Mouse (Mus musculus) heart, postnatal 0 days (tissue): Measurements from ENCODE around the gene Card10. TPM values are rescaled to one million over a fixed set of nuclear protein-coding genes. Genes with fewer than 3 reads are reported as not detected.

Experiments used
- ATAC-seq: fragments of 200-750 bp; cut with Nextera tagmentation; 2 replicates; pipeline ENCODE4 v1.8.0; 2017; ENCODE audit warnings: low read depth, moderate number of reproducible peaks, moderate library complexity; ENCODE audit not compliant: insufficient read depth
- DNase-seq: peaks from one replicate; pipeline ENCODE4 v3.0.0-alpha.2; 2016; ENCODE audit warnings: low spot score
- H3K27ac ChIP-seq: fragments of 300-500 bp; sonication (generic); 2 replicates; pipeline ENCODE4 v1.5.1; 2014; ENCODE audit warnings: low read depth, mild to moderate bottlenecking
- H3K27me3 ChIP-seq: fragments of 300-500 bp; sonication (generic); 2 replicates; pipeline ENCODE4 v1.6.1; 2014; ENCODE audit warnings: low read length, mixed read lengths; ENCODE audit not compliant: control insufficient read depth, insufficient read depth
- H3K36me3 ChIP-seq: fragments of 300-500 bp; sonication (generic); replicated peaks from 2 replicates; pipeline ENCODE4 v1.6.1; 2014; ENCODE audit warnings: low read length, mixed read lengths; ENCODE audit not compliant: control insufficient read depth, insufficient read depth
- H3K4me1 ChIP-seq: fragments of 300-500 bp; sonication (generic); 2 replicates; pipeline ENCODE4 v1.6.1; 2014; ENCODE audit warnings: antibody characterized with exemption; ENCODE audit not compliant: control insufficient read depth, insufficient read depth
- H3K4me2 ChIP-seq: fragments of 300-500 bp; sonication (generic); 2 replicates; pipeline ENCODE4 v1.6.1; 2014; ENCODE audit warnings: low read depth, mild to moderate bottlenecking, low read length, moderate library complexity
- H3K4me3 ChIP-seq: fragments of 300-500 bp; sonication (generic); 2 replicates; pipeline ENCODE4 v1.5.1; 2014; ENCODE audit warnings: low read depth, low read length
- H3K9ac ChIP-seq: fragments of 300-500 bp; sonication (generic); replicated peaks from 2 replicates; pipeline ENCODE4 v1.6.1; 2014; ENCODE audit warnings: low read depth, low read length, mixed read lengths
- H3K9me3 ChIP-seq: fragments of 300-500 bp; sonication (generic); replicated peaks from 2 replicates; pipeline ENCODE4 v1.6.1; 2016; ENCODE audit warnings: low read length; ENCODE audit not compliant: control insufficient read depth
- CTCF ChIP-seq: IDR thresholded peaks from 2 replicates; pipeline ENCODE4 v1.5.1; 2016; ENCODE audit warnings: antibody characterized with exemption, control low read depth, low read depth
- EP300 ChIP-seq: IDR thresholded peaks from 2 replicates; pipeline ENCODE4 v1.6.1; 2016; ENCODE audit warnings: antibody characterized with exemption, low read depth
- WGBS: fragments of 180-500 bp; shearing (Covaris S2); extraction: QIAGEN DNeasy Blood & Tissue Kit; methylation state at CpG from one replicate; pipeline ENCODE4 v1.1.7; 2014; 5-methylcytosine and 5-hydroxymethylcytosine counted together
- polyA plus RNA-seq: library from polyadenylated mRNA; unstranded; fragments of >200 nt; fragmentation: Nextera tagmentation; extraction: Ambion mirVana; gene quantifications from 2 replicates; pipeline ENCODE4 v1.2.1, GENCODE M21; 2015
- total RNA-seq: library from RNA; depleted of rRNA; stranded (reverse); fragments of >200 nt; gene quantifications from 2 replicates; pipeline ENCODE4 v1.2.3, GENCODE M21; 2014; ENCODE audit warnings: low replicate concordance

Gene Card10
- total and polyA plus RNA-seq, 2 experiments from 2014 or later, result 4.6 to 6.4 TPM

DNA sequence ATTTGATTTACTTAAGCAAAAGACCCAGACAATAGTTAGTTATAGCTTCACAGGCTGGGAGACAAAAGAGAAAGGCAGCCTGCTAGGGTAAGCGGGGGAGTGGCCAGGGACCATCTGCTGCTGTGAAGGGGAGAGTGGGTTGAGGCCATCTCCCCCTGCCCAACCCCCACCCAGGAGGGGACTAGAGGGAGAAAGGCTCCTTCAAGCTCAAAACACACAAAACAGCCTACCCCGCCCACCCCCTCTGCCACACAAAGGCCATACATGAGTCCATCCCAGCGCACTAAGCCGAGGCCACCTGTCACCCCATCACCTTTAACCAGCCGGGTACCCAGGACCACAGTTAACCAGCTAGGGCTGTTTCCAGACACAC lies 31.9 kb downstream of the Card10 start:
- TF ChIP-seq CTCF (no peak), EP300 (no peak)
- H3K27ac ChIP-seq, result peak overlapping the region; percentile 82
- H3K4me3 ChIP-seq, result peak overlapping the region; percentile 34; the same call in 1 of the 2 replicates
- no peaks in the 10 kb centered on the region for H3K27me3 ChIP-seq
- 73% methylated on average over 5 of the region's 5 CpGs for WGBS
- no peaks in the 10 kb centered on the region for H3K4me1 ChIP-seq
- no peak for ATAC-seq
- peak overlapping the region; percentile 51 for H3K4me2 ChIP-seq
- no peak for DNase-seq
- H3K9me3 ChIP-seq, result no peaks in the 10 kb centered on the region
- peaks cover 12% of the 10 kb centered on the region; the same call in 1 of the 2 replicates for H3K36me3 ChIP-seq
- H3K9ac ChIP-seq, result no peak overlapping the region

DNA sequence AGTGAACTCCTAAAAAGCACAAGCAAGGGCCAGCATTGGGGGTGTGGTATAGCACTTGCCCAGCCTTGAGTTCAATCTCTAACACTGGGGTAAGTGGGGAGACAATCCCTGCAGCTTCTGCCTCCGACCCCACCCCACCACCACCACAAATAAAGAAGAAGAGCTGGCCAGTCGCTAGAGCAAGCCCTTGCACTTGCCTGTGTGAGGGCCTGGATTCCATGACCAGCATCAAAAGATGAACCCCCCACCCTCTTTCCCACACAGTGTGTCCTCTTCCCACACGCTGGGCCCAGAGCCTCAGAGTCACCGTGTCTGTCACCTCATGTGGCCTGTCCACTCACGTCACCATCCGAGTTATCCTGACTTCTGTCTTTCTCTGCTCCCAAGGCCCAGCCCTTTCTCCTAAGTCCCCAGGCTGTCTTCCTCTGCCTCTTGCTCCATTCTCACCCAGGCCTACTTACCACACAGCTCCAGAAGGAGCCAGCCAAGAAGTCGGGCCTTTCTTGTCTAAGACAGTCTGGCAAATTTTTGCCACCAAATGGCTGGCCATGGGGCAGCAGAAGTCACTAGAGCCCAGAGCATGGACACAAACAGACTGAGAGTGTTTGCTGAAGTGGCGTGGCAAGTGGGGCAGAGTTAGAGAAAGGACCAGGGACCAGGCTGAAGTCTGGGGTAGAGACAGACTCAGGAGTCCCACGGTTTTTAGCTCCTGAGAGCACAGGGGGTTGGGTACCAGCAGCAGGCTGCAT lies 32.4 kb downstream of the Card10 start:
- TF ChIP-seq CTCF (no peak), EP300 (no peak)
- 64% methylated on average over 9 of the region's 9 CpGs for WGBS
- H3K4me1 ChIP-seq, result no peaks in the 10 kb centered on the region
- peaks cover 8% of the 10 kb centered on the region; the same call in 1 of the 2 replicates for H3K36me3 ChIP-seq
- ATAC-seq (no peak), DNase-seq (no peak)
- no peak overlapping the region for H3K9ac ChIP-seq
- H3K4me3 ChIP-seq, result 0 out of 2 replicates have a peak overlapping the region, but pooled peaks have one; percentile 34
- H3K27ac ChIP-seq, result peak overlapping the region; percentile 82; the same call in 1 of the 2 replicates
- no peaks in the 10 kb centered on the region for H3K27me3 ChIP-seq
- H3K4me2 ChIP-seq, result peak overlapping the region; percentile 51
- no peaks in the 10 kb centered on the region for H3K9me3 ChIP-seq

DNA sequence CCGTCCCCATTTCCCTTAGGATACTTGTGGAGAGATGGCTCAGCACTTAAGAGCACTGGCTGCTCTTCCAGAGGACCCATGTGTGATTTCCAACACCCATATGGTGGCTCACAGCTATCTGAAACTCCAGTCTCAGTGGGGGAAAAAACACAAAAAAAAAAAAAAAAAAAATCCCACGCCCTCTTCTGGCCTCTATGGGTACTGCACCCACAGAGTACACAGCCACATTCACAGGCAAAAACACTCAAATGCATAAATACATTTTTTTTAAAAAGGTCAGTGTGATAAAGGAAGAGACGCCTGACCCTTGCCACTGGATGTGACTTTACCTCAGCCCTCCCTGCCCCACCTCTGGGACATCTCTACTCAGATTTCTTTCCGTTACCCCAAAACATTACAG lies 33.8 kb downstream of the Card10 start:
- WGBS, result 87% methylated on average over 4 of the region's 4 CpGs
- Histone ChIP-seq H3K4me3 (no peak overlapping the region), H3K36me3 (no peaks in the 10 kb centered on the region), H3K9me3 (no peaks in the 10 kb centered on the region), H3K4me1 (no peaks in the 10 kb centered on the region), H3K27ac (no peak overlapping the region), H3K27me3 (no peaks in the 10 kb centered on the region), H3K4me2 (no peak overlapping the region), H3K9ac (no peak overlapping the region)
- TF ChIP-seq CTCF (peak; percentile 11; the same call in 1 of the 2 replicates), EP300 (no peak)
- ATAC-seq (no peak), DNase-seq (no peak)

DNA sequence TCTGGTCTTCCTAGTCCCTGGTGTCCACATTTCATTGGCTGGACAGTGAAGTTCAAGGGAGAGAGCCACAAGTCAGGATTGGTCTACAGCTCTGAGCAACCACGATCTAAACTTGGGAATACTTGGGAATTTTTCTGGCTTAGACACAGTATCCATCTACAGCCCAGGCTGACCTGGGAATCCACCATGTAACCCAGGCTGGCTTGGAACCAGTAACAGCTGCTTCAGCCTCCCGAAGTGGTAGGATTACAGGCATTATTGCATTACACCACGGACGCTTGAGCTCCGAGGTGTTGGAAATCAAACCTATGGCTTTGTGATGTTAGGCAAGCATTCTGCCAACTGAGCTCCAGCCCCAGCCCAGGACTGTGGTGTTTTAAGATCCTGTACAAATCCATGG lies 39.1 kb downstream of the Card10 start:
- DNase-seq, result no peak
- 0 out of 2 replicates have a peak, but pooled peaks cover 7% of the 10 kb centered on the region for H3K27me3 ChIP-seq
- no peak overlapping the region for H3K9ac ChIP-seq
- H3K4me2 ChIP-seq, result no peak overlapping the region
- 83% methylated on average over 5 of the region's 5 CpGs for WGBS
- H3K4me3 ChIP-seq, result no peak overlapping the region
- TF ChIP-seq EP300 (no peak), CTCF (no peak)
- no peak for ATAC-seq
- H3K27ac ChIP-seq, result no peak overlapping the region
- no peaks in the 10 kb centered on the region for H3K36me3 ChIP-seq
- no peaks in the 10 kb centered on the region for H3K9me3 ChIP-seq
- no peaks in the 10 kb centered on the region for H3K4me1 ChIP-seq

DNA sequence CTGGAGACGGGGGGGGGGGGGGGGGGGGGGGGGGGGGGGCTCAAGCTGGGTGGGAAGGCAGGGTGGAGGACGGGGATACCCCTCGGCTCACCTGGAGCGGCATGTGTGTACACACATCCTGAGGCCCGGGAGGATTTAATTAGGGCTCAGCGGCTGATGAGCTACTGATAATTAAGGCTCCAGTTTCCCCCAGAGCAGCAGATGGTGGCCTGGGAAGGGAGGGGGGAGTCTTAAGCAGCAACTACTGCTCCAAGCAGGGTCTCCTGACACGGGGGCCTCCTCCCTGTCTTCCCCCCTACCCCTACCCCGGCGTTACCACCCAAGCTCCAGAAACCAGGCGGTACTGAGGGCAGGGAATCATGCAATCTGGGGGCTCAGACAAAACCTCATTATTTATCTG lies 39.6 kb downstream of the Card10 start:
- no peaks in the 10 kb centered on the region for H3K4me1 ChIP-seq
- DNase-seq (no peak), ATAC-seq (no peak)
- 26% methylated on average over 6 of the region's 10 CpGs for WGBS
- H3K27ac ChIP-seq, result no peak overlapping the region
- H3K36me3 ChIP-seq, result no peaks in the 10 kb centered on the region
- H3K9me3 ChIP-seq, result no peaks in the 10 kb centered on the region
- H3K27me3 ChIP-seq, result 0 out of 2 replicates have a peak, but pooled peaks cover 7% of the 10 kb centered on the region
- no peak overlapping the region for H3K4me2 ChIP-seq
- TF ChIP-seq EP300 (no peak), CTCF (no peak)
- H3K9ac ChIP-seq, result no peak overlapping the region
- no peak overlapping the region for H3K4me3 ChIP-seq

DNA sequence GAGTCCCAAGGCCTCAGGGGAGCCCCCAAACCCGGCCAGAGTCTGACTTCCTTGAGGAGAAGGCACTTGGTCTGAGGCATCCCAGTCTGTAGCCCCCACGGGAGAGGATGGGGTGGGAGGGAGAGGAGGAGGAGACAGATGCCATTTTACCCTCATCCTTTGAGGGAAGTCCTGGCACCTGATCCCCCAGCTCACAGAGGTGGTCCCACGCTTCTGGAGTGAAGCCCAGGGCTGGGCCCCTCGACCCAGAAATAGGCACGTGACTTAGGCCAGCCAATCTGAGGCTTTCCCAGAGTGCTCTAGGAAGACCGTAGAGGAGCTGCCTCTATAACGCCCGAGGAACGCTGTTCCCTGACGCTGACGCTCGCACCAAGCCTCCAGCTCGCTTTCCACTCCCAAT lies 41.7 kb downstream of the Card10 start:
- 76% methylated on average over 13 of the region's 13 CpGs for WGBS
- H3K36me3 ChIP-seq, result no peaks in the 10 kb centered on the region
- H3K4me1 ChIP-seq, result no peaks in the 10 kb centered on the region
- DNase-seq, result no peak
- no peaks in the 10 kb centered on the region for H3K9me3 ChIP-seq
- no peak for ATAC-seq
- 0 out of 2 replicates have a peak, but pooled peaks cover 7% of the 10 kb centered on the region for H3K27me3 ChIP-seq
- no peak overlapping the region for H3K27ac ChIP-seq
- TF ChIP-seq CTCF, result no peak
- H3K4me3 ChIP-seq, result no peak overlapping the region
- H3K4me2 ChIP-seq, result no peak overlapping the region
- no peak overlapping the region for H3K9ac ChIP-seq
